Mouse (Mus musculus) CH12F3 (cell line): ENCODE results near the gene Ccl11.

Experiments used
- in situ Hi-C: fragments of 300-500 bp; cut with MboI; formaldehyde crosslinking; loops from 2 replicates; pipeline ENCODE4 v1.14.3; 2020; ENCODE audit warnings: low sequenced_read_pairs

Ccl11 gene

DNA sequence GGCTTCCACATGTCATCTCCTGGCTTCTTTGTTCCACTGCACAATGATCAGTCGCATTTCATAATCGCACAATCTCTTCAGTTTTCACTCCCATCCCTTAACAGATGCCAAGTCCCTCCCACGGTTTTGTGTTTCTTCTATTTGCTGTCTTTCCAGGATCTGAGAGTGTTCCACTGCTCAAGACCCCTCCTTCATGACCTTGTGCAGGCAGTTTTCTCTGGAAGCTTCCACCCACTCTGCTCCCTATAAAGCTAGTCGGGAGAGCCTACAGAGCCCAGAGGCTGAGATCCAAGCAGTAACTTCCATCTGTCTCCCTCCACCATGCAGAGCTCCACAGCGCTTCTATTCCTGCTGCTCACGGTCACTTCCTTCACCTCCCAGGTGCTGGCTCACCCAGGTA lies at the start of gene Ccl11:
Gene Ccl11, plus strand, starts transcription at position 178 of the 400 bp plus-strand sequence.
- in situ Hi-C loops: no loop called here

GRCm38 (mm10) chr11:82010115-82010514 lies 47.5 kb upstream of the Ccl11 start:
- in situ Hi-C loops: no loop called here

DNA sequence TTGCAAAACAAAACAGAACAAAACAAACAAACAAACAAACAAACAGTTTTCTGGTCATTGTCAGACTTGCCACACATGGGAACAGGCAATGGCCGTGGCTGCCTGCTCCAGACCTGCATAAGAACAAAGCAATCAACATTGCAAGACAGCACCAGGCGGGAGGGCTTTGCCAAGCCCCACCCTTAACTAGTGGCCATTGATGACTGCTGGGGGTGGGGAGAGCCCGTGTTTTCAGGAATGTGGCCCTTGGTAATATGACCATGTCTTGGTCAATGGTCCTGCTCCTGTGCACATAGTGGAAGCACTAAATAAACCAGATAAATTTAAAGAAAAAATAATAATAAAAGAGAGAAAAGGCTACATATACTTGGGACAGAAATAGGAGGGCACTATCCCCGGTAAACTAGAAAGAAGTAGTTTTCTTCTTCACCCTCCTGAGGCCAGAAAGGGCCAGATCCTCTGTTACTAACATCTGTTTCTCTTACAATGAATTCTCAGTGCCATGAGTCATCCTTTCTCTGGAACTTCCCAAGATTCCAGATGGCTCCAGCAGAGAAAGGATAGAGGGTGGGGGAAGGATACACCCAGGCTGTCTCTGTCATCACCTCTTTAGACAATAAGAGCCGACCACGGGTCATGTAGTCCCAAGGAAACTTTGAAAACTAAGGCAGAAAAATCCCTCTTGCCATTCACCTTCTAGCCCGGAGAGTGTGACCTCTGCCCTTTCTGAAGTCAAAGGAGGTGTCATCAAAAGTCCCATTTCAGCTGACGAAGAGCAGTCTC lies 46.0 kb upstream of the Ccl11 start:
- in situ Hi-C loops: no loop called here

DNA sequence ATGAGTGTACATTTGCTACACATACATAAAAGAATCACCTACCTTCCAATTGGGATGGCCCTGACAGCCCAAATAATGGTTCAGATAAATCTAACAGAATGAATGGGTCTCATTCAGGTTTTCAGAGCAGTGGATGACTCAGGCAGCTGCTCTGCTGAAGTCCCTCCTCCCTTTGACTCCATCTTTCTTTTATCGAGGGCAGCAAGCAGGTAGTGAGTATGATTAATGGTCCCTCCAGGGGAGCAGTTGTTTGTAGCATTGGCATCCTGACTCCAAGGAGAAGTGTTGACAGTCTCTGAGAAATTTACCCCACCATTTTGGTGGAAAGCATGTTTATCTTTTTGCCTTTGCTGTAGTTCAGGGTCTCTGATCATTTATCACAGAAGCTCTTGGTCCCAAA lies 43.9 kb upstream of the Ccl11 start:
- in situ Hi-C loops: no loop called here

DNA sequence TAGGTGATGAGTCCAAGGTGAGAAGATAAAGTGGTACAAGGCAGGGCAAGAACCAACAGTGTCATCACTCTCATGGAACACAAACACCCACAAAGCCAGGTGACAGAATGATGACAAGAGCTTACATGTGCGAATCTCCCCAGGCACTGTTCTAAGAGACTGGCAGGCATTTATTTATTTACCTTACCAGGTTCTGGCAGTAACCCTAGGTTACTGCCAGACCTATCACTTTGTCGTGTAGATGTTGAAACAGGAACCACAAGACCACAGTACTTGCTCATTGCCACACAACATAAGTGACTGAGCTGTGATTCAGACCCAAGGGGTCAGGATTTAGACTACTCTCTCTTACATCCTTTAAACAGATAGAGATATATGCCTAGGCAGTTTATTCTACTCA lies 42.6 kb upstream of the Ccl11 start:
- in situ Hi-C loops: no loop called here

GRCm38 (mm10) chr11:82016181-82016780 lies 41.3 kb upstream of the Ccl11 start:
- in situ Hi-C loops: no loop called here

GRCm38 (mm10) chr11:82019389-82019788 lies 38.2 kb upstream of the Ccl11 start:
- in situ Hi-C loops: no loop called here

DNA sequence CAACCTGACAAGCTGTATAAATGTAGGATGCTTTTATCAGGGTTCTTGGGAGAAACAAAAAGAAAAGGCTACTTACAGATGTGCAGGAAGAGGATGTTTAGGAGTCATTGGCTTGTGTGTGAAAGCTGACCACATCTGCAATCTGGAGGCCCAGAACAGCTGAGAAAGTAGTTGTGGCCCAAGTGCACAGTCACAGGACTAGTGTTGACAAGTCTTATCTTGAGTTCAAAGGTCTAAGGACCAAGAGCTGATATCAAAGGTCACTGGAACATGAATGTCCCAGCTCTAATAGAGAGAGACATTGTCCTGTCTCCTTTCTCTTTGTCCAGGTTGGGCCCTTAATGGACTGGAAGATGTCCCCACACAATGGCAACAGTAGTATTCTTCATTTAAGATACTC lies 37.8 kb upstream of the Ccl11 start:
- in situ Hi-C loops: no loop called here

DNA sequence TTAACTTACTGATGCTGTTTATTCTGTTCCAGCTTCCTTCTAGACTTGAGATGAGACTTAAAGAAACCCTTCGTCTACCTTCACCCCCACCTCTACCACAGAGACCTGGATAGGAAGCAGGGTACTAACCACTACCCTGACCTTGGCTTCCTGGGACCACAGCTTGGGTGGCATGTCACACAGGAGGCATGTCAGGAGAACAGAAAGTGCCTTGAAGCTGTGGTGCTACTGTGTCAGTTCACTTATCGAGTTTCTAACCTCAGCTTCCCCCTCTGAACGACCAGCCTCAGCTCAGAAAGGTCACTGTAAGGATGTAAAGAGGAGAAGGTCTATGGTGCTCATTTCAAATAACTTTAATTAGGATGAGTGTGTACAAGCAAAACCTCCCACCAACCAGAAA lies 36.2 kb upstream of the Ccl11 start:
- in situ Hi-C loops: no loop called here

GRCm38 (mm10) chr11:82022504-82023056 lies 35.0 kb upstream of the Ccl11 start:
- in situ Hi-C loops: no loop called here

GRCm38 (mm10) chr11:82023769-82024168 lies 33.9 kb upstream of the Ccl11 start:
- in situ Hi-C loops: no loop called here

- in situ Hi-C loops: no loop called here
These were observed 27.5 kb upstream of the Ccl11 start for GRCm38 (mm10) chr11:82030171-82030570.

GRCm38 (mm10) chr11:82032136-82032535 lies 25.5 kb upstream of the Ccl11 start:
- in situ Hi-C loops: no loop called here

DNA sequence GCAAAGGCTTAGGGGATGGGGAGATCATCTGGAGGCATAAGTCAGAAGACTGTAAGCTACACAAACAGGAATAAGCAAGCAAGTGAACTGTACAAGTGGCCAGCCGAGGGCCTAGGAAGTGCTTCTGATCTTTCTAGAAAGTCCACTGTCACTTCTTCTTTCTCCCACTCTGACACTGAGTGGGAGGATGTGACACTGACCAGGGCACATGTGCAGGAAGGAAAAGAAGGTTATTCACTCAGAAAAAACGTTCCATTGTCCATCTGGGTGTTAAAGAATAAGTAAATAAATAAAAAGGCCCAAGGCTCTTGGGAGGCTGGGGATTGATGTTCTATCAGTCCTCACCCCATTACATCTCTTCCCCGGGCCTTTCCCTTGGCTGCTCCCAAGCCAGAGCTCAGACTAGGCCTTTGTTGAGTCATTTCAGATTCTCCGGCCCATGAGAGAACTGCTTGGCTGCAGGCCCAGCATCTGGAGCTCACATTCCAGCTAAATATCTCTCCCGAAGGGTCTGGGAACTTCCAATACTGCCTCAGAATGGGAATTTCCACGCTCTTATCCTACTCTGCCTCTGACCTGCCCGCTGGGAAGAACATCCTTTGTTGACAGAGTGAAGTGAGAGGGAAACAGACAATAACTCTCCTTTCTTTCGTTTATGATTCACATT lies 24.8 kb upstream of the Ccl11 start:
- in situ Hi-C loops: no loop called here

DNA sequence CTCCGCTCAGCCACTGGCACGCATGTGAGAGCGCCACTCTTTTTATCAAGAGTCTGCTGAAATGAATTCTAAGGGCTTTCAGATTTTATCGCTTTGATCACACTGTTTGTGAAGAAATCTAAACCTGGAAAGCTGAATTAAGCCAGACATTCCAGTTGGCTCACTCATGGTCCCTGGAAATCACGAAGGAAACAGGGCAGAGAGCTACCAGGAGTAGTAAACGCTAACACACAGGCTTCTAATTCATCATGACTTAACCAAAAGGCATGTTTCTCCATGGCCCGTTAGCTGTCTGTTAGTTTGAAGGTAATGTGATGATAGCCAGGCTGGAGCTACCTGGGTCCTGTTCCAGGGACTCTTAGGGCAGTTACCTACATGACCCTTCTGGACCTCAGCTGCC lies 23.2 kb upstream of the Ccl11 start:
- in situ Hi-C loops: no loop called here

DNA sequence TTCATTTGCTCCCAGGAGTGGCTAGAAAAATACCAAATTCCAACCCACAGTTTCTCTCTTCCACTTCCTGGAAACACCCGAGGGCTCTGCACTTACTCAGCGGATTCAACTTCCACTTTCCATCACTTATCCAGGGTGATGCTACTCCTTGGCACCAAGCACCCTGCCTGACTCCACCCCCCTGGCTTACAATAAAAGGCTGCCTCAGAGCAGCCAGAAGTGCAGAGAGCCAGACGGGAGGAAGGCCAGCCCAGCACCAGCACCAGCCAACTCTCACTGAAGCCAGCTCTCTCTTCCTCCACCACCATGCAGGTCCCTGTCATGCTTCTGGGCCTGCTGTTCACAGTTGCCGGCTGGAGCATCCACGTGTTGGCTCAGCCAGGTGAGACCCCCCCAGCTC lies 22.3 kb upstream of the Ccl11 start, which contains the start of gene Ccl2:
Gene Ccl2, plus strand, starts transcription at position 216 of the 400 bp plus-strand sequence.
- in situ Hi-C loops: no loop called here

DNA sequence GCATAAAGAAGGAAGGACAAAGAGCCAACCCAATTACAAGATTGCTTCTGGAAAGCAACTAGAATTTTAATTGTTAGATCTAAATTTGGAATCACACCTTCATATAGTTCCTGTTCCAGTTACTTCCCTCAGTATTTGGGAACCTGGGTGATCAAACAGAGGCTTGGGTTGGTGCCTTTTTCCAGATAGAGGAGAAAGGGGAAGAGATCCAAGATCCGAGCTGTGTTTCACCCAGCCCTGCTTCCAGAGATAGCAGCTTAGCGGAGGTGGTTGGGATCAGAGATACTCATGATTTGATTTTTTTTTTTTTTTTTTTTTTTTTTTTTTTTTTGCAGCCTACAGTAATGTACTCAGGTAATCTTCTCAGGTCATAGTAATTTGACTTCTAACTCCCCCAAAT lies 21.8 kb upstream of the Ccl11 start:
- in situ Hi-C loops: no loop called here

- in situ Hi-C loops: no loop called here
These were observed 19.1 kb upstream of the Ccl11 start, which contains the start of gene Gm17268 for GRCm38 (mm10) chr11:82038535-82038934. Gm17268 (minus strand) TSS chr11:82038562.

DNA sequence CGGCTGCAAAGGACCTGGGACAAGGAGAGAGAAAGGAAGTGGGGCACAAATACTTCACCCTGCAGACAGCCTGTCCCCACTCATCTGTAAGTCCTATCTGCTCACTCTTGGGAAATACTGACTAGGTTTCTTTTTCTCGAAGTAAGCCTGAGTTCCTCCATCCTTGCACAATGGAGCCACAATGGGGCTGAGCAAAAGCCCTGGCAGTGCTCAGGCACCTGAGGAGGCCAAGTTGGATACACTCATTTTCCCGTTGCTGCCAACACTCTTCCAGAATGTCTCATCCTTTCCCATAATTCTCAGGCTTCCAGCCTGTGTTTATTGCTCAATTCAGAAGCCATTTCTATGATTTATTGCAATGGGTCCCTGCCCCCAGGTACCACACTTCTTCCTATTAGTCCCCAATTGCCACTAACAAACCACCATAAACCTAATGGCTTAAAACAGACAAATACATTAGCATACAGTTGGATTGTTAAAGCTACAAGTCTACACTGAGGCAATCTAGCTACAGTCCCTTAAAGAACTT lies 18.4 kb upstream of the Ccl11 start:
- in situ Hi-C loops: no loop called here

GRCm38 (mm10) chr11:82041671-82042080 lies 15.9 kb upstream of the Ccl11 start:
- in situ Hi-C loops: loop anchor here (10.0 kb wide), 1 partner anchor 133 kb away; no protein-coding TSS in a partner anchor

DNA sequence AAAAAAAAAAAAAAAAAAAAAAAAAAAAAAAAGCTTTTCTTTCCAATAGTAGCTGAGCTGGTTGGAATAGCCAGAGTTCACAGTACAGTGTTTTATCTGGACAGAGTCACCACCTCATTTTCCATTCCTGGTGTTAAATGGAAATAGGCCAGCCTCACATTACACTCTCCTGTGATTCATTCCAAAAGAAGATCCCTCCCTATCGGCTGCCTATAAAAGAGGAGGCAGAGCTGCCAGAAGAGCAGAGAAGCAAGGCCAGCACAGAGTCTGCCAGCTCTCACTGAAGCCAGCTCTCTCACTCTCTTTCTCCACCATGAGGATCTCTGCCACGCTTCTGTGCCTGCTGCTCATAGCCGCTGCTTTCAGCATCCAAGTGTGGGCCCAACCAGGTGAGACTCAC lies 12.2 kb upstream of the Ccl11 start, which contains the start of gene Ccl7:
Gene Ccl7, plus strand, starts transcription at position 242 of the 400 bp plus-strand sequence.
- in situ Hi-C loops: loop anchor here (10.0 kb wide), 1 partner anchor 129 kb away; no protein-coding TSS in a partner anchor
